Mouse (Mus musculus): Measurements from ENCODE around the gene Fam163b. TPM values are rescaled to one million over a fixed set of nuclear protein-coding genes. Genes with fewer than 3 reads are reported as not detected.

Fam163b gene
- polyA plus RNA-seq, 1 experiment from 2014 or later: 0.14 TPM

GRCm38 (mm10) chr2:27119766-27120165, 22.5 kb downstream of the Fam163b start:
- no peak overlapping the region for H3K4me2 ChIP-seq (replicated peaks; ENCODE audit: low read depth, low read length)
- no peak overlapping the region for H3K9ac ChIP-seq (replicated peaks; ENCODE audit: low read length)
- no peaks in the 10 kb centered on the region for H3K36me3 ChIP-seq (ENCODE audit: insufficient read depth, low read length)
- ATAC-seq (ENCODE audit: low FRiP score, low TSS enrichment): no peak
- H3K4me1 ChIP-seq (ENCODE audit: insufficient read depth, low read length): peaks cover 7% of the 10 kb centered on the region; the same call in 1 of the 2 replicates
- no peaks in the 10 kb centered on the region for H3K9me3 ChIP-seq (ENCODE audit: low read length)
- WGBS: 81% methylated on average over 2 of the region's 2 CpGs
- no peak overlapping the region for H3K4me3 ChIP-seq (ENCODE audit: low read length)
- no peak overlapping the region for H3K27ac ChIP-seq (ENCODE audit: low read length)
- no peaks in the 10 kb centered on the region for H3K27me3 ChIP-seq (ENCODE audit: insufficient read depth, low read length)

GRCm38 (mm10) chr2:27118452-27118851, 23.8 kb downstream of the Fam163b start:
- WGBS: 56% methylated on average over 4 of the region's 4 CpGs
- no peak overlapping the region for H3K4me3 ChIP-seq (ENCODE audit: low read length)
- no peak overlapping the region for H3K27ac ChIP-seq (ENCODE audit: low read length)
- ATAC-seq (ENCODE audit: low FRiP score, low TSS enrichment): no peak
- no peak overlapping the region for H3K9ac ChIP-seq (replicated peaks; ENCODE audit: low read length)
- no peaks in the 10 kb centered on the region for H3K9me3 ChIP-seq (ENCODE audit: low read length)
- H3K27me3 ChIP-seq (ENCODE audit: insufficient read depth, low read length): no peaks in the 10 kb centered on the region
- H3K4me2 ChIP-seq (replicated peaks; ENCODE audit: low read depth, low read length): no peak overlapping the region
- no peaks in the 10 kb centered on the region for H3K36me3 ChIP-seq (ENCODE audit: insufficient read depth, low read length)
- peaks cover 7% of the 10 kb centered on the region; the same call in 1 of the 2 replicates for H3K4me1 ChIP-seq (ENCODE audit: insufficient read depth, low read length)

- 83% methylated on average over 10 of the region's 10 CpGs for WGBS
- no peaks in the 10 kb centered on the region for H3K9me3 ChIP-seq (ENCODE audit: low read length)
- ATAC-seq (ENCODE audit: low FRiP score, low TSS enrichment): no peak
These were observed 28.1 kb downstream of the Fam163b start for GRCm38 (mm10) chr2:27114169-27114568.

GRCm38 (mm10) chr2:27112585-27112984, 29.7 kb downstream of the Fam163b start:
- Histone ChIP-seq H3K4me1 (ENCODE audit: insufficient read depth, low read length) (no peaks in the 10 kb centered on the region), H3K27me3 (ENCODE audit: insufficient read depth, low read length) (no peaks in the 10 kb centered on the region), H3K4me2 (replicated peaks; ENCODE audit: low read depth, low read length) (no peak overlapping the region), H3K27ac (ENCODE audit: low read length) (no peak overlapping the region), H3K9me3 (ENCODE audit: low read length) (no peaks in the 10 kb centered on the region), H3K4me3 (ENCODE audit: low read length) (no peak overlapping the region), H3K9ac (replicated peaks; ENCODE audit: low read length) (no peak overlapping the region), H3K36me3 (ENCODE audit: insufficient read depth, low read length) (no peaks in the 10 kb centered on the region)
- no peak for ATAC-seq (ENCODE audit: low FRiP score, low TSS enrichment)
- 70% methylated on average over 20 of the region's 20 CpGs for WGBS

More at GRCm38 (mm10) chr2:27114169-27114568, 28.1 kb downstream of the Fam163b start:
- H3K4me3 ChIP-seq (ENCODE audit: low read length): no peak overlapping the region
- H3K4me1 ChIP-seq (ENCODE audit: insufficient read depth, low read length): no peaks in the 10 kb centered on the region
- no peak overlapping the region for H3K4me2 ChIP-seq (replicated peaks; ENCODE audit: low read depth, low read length)
- no peak overlapping the region for H3K27ac ChIP-seq (ENCODE audit: low read length)
- no peaks in the 10 kb centered on the region for H3K27me3 ChIP-seq (ENCODE audit: insufficient read depth, low read length)
- H3K9ac ChIP-seq (replicated peaks; ENCODE audit: low read length): no peak overlapping the region
- H3K36me3 ChIP-seq (ENCODE audit: insufficient read depth, low read length): no peaks in the 10 kb centered on the region

- Histone ChIP-seq H3K27me3 (ENCODE audit: insufficient read depth, low read length) (no peaks in the 10 kb centered on the region), H3K9ac (replicated peaks; ENCODE audit: low read length) (no peak overlapping the region), H3K36me3 (ENCODE audit: insufficient read depth, low read length) (no peaks in the 10 kb centered on the region), H3K4me2 (replicated peaks; ENCODE audit: low read depth, low read length) (no peak overlapping the region), H3K4me1 (ENCODE audit: insufficient read depth, low read length) (no peaks in the 10 kb centered on the region), H3K27ac (ENCODE audit: low read length) (no peak overlapping the region), H3K4me3 (ENCODE audit: low read length) (no peak overlapping the region), H3K9me3 (ENCODE audit: low read length) (no peaks in the 10 kb centered on the region)
- 88% methylated on average over 5 of the region's 5 CpGs for WGBS
- ATAC-seq (ENCODE audit: low FRiP score, low TSS enrichment): no peak
These were observed 33.2 kb downstream of the Fam163b start for GRCm38 (mm10) chr2:27109052-27109451.

- Histone ChIP-seq H3K27ac (ENCODE audit: low read length) (no peak overlapping the region), H3K36me3 (ENCODE audit: insufficient read depth, low read length) (no peaks in the 10 kb centered on the region), H3K27me3 (ENCODE audit: insufficient read depth, low read length) (no peaks in the 10 kb centered on the region), H3K4me1 (ENCODE audit: insufficient read depth, low read length) (no peaks in the 10 kb centered on the region), H3K9ac (replicated peaks; ENCODE audit: low read length) (no peak overlapping the region), H3K4me3 (ENCODE audit: low read length) (no peak overlapping the region), H3K4me2 (replicated peaks; ENCODE audit: low read depth, low read length) (no peak overlapping the region), H3K9me3 (ENCODE audit: low read length) (no peaks in the 10 kb centered on the region)
- no peak for ATAC-seq (ENCODE audit: low FRiP score, low TSS enrichment)
- WGBS: 84% methylated on average over 2 of the region's 2 CpGs
These were observed 34.1 kb downstream of the Fam163b start for GRCm38 (mm10) chr2:27108144-27108543.

- Histone ChIP-seq H3K27ac (ENCODE audit: low read length) (no peak overlapping the region), H3K36me3 (ENCODE audit: insufficient read depth, low read length) (no peaks in the 10 kb centered on the region), H3K9me3 (ENCODE audit: low read length) (no peaks in the 10 kb centered on the region), H3K27me3 (ENCODE audit: insufficient read depth, low read length) (no peaks in the 10 kb centered on the region), H3K4me2 (replicated peaks; ENCODE audit: low read depth, low read length) (no peak overlapping the region), H3K4me3 (ENCODE audit: low read length) (no peak overlapping the region), H3K9ac (replicated peaks; ENCODE audit: low read length) (no peak overlapping the region), H3K4me1 (ENCODE audit: insufficient read depth, low read length) (no peaks in the 10 kb centered on the region)
- 64% methylated on average over 3 of the region's 3 CpGs for WGBS
- no peak for ATAC-seq (ENCODE audit: low FRiP score, low TSS enrichment)
These were observed 35.5 kb downstream of the Fam163b start for GRCm38 (mm10) chr2:27106816-27107215.

- Histone ChIP-seq H3K4me3 (ENCODE audit: low read length) (no peak overlapping the region), H3K4me2 (replicated peaks; ENCODE audit: low read depth, low read length) (no peak overlapping the region), H3K27me3 (ENCODE audit: insufficient read depth, low read length) (no peaks in the 10 kb centered on the region), H3K9me3 (ENCODE audit: low read length) (no peaks in the 10 kb centered on the region), H3K4me1 (ENCODE audit: insufficient read depth, low read length) (no peaks in the 10 kb centered on the region), H3K9ac (replicated peaks; ENCODE audit: low read length) (no peak overlapping the region), H3K36me3 (ENCODE audit: insufficient read depth, low read length) (no peaks in the 10 kb centered on the region), H3K27ac (ENCODE audit: low read length) (no peak overlapping the region)
- no peak for ATAC-seq (ENCODE audit: low FRiP score, low TSS enrichment)
- 63% methylated on average over 7 of the region's 7 CpGs for WGBS
These were observed 38.7 kb downstream of the Fam163b start for GRCm38 (mm10) chr2:27103554-27103953.

- H3K9ac ChIP-seq (replicated peaks; ENCODE audit: low read length): no peak overlapping the region
- no peak overlapping the region for H3K27ac ChIP-seq (ENCODE audit: low read length)
- ATAC-seq (ENCODE audit: low FRiP score, low TSS enrichment): peak; percentile 88
- no peak overlapping the region for H3K4me3 ChIP-seq (ENCODE audit: low read length)
- H3K27me3 ChIP-seq (ENCODE audit: insufficient read depth, low read length): no peaks in the 10 kb centered on the region
- H3K4me1 ChIP-seq (ENCODE audit: insufficient read depth, low read length): peaks cover 15% of the 10 kb centered on the region
- no peaks in the 10 kb centered on the region for H3K9me3 ChIP-seq (ENCODE audit: low read length)
- no peak overlapping the region for H3K4me2 ChIP-seq (replicated peaks; ENCODE audit: low read depth, low read length)
- no peaks in the 10 kb centered on the region for H3K36me3 ChIP-seq (ENCODE audit: insufficient read depth, low read length)
- WGBS: 25% methylated on average over 6 of the region's 6 CpGs
These were observed 44.5 kb downstream of the Fam163b start for GRCm38 (mm10) chr2:27097776-27098175.

GRCm38 (mm10) chr2:27097241-27097656, 45.0 kb downstream of the Fam163b start:
- H3K4me1 ChIP-seq (ENCODE audit: insufficient read depth, low read length): peaks cover 15% of the 10 kb centered on the region
- 30% methylated on average over 6 of the region's 6 CpGs for WGBS
- no peak for ATAC-seq (ENCODE audit: low FRiP score, low TSS enrichment)
- H3K27me3 ChIP-seq (ENCODE audit: insufficient read depth, low read length): no peaks in the 10 kb centered on the region
- no peaks in the 10 kb centered on the region for H3K9me3 ChIP-seq (ENCODE audit: low read length)
- H3K4me2 ChIP-seq (replicated peaks; ENCODE audit: low read depth, low read length): no peak overlapping the region
- no peaks in the 10 kb centered on the region for H3K36me3 ChIP-seq (ENCODE audit: insufficient read depth, low read length)
- no peak overlapping the region for H3K9ac ChIP-seq (replicated peaks; ENCODE audit: low read length)
- H3K4me3 ChIP-seq (ENCODE audit: low read length): no peak overlapping the region
- H3K27ac ChIP-seq (ENCODE audit: low read length): no peak overlapping the region

Measured in kidney, embryonic 16.5 days (tissue).